Mouse (Mus musculus): Measurements from ENCODE around the gene Def6.

The Def6 gene

DNA sequence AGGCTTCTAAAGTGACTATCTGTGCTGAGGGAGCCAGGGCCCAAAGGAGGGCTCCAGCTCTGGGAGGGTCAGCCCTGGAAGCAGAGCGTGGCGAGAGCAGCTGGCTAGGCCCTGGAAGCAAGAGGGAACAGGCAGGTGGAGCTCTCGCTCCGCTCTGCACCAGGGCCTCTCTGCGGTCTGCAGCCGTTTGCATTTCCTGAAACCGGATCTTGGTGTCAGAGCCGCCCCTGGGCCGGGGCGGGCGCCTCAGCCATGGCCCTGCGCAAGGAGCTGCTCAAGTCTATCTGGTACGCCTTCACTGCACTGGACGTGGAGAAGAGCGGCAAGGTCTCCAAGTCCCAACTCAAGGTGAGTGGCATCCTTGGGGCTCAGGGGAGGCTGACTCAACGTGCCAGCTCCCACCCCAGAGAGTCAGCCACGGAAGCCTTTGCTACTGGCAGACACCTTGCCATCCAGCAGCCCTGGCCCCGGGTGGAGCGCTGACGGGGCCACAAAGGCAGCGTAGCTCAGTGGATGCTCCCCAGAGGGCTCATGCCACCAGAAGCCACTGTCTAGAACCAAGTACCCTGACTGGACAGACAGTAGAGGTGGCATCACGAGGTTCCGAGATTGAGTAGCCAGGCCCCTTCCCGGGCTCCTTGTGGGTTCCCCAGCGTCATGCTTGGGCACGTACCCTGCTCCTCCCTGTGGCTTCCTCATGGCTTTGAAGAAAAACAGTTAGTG is at the start of gene Def6:
Gene Def6 (plus strand): TSS at position 188 of the 723 bp plus-strand sequence.
- in situ Hi-C loops (cut with MboI, MseI) = no loop called here

GRCm38 (mm10) chr17:28160361-28160760 is 47.2 kb upstream of the Def6 start:
- in situ Hi-C loops (cut with MboI, MseI) = loop anchor here (5.0 kb wide), 1 partner anchor 78 kb away; the partner anchor contains the start of gene Tcp11

DNA sequence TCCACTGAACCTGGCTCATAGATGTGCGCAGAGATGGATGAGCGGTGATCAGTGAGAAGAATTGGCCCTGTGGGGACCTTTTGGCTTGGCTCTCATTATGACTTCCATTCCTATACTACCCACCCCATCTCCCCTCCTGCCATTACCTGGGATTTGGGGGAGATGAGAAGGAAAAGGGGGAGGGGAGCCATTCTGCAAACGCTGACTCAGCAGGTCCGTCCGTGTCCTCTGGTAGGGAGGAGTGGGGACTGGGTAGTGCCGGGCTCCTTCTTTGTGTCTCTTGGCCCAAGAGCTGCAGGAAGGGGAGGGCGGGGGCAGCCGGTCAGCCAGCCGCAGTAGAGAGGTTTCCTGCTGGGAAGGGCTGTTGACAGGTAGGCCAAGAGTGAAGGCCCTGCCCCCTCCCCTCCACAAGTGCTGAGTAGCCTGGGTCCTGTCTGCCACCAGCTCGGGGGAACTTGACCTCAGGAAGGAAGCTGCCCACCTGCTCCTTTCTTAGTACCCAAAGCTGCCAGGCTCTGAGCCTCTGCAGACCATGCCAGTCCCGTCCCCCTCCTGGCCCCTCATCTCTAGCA is 46.2 kb upstream of the Def6 start:
- in situ Hi-C loops (cut with MboI, MseI) = loop anchor here (5.0 kb wide), 1 partner anchor 79 kb away; the partner anchor contains the start of gene Tcp11

DNA sequence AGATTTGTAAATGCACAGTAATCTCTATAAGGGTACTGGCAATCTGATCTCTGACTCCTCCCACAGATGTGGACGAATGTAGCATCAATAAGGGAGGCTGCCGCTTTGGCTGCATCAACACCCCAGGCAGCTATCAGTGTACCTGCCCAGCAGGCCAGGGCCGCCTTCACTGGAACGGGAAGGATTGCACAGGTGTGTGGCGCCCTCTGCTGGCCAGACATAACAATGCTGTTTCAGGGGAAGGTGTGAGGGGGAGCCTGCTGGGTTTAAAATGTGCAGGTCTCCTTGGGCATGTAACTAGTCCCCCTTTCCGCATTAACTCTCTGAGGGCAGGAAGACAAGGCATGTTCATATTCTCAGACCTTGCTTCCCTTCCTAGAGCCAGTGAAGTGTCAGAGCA is 43.9 kb upstream of the Def6 start:
- in situ Hi-C loops (cut with MboI, MseI) = loop anchor here (5.0 kb wide), 1 partner anchor 81 kb away; the partner anchor contains the start of gene Tcp11

DNA sequence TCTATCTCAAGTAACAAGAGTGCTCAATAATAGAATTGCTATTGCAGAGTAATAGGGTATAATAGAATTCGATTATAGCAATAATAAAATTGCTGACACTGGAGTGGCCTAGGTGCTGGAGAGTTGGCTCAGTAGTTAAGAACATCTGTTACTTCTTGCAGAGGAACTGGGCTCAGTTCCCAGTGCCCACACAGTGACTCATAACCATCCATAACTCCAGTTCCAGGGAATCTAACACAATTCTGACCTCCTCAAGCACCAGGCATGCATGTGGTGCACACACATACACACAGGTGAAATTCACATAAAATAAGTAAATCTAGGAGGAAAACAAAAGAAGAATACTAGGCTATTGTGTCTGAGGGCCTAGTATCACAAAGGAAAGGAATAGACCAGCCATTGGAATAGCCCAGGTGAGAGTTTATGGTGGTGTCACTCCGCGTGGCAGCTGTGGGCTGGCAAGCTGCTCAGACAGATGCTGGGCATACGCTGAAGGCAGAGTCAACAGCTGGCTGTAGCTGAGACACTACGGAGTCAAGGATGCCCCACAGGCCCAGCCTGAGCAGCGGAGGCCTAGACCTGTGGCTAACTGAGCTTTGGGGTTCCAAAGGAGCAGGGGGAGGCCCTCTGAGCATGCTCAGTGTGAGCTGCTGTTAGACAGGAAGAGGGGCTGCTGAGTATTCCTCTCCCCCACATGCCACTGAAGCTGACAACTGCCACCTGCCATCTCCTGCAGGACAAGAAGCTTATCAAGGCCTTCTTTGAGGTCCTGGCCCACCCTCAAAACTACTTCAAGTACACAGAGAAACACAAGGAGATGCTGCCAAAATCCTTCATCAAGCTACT is 36.9 kb upstream of the Def6 start:
- in situ Hi-C loops (cut with MboI, MseI) = no loop called here

- in situ Hi-C loops (cut with MboI, MseI) = no loop called here
Measured at GRCm38 (mm10) chr17:28172690-28173089, 34.9 kb upstream of the Def6 start.

GRCm38 (mm10) chr17:28176775-28177539 is 30.6 kb upstream of the Def6 start, which contains the start of gene Zfp523:
Gene Zfp523 (plus strand): TSS chr17:28177129.
- in situ Hi-C loops (cut with MboI, MseI) = no loop called here

DNA sequence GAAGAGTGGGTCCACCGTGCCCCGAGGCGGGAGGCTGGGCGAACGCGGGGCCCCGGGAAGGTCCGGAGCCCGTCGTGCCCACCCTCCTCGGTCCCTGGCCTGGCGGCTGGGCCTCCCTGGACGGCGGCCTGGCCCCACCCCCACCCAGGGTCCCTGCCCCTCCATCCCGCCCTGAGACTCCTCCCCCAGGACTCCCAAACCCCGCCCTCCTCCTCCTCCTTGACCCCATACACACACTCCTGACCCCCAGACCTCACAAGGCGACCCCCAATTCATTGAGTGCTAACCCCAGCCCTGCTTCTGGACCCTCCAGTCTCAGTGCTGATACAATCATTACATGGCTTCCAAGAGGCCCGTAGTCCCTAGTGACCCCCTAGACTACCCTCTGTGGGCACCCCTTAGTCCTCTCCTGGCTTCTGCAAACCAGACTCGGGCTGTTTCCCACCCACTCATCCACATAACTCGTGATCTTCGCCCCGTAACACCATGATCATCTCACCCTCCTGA is 30.0 kb upstream of the Def6 start:
- in situ Hi-C loops (cut with MboI, MseI) = no loop called here

GRCm38 (mm10) chr17:28180331-28180730 is 27.2 kb upstream of the Def6 start:
- in situ Hi-C loops (cut with MboI, MseI) = no loop called here

DNA sequence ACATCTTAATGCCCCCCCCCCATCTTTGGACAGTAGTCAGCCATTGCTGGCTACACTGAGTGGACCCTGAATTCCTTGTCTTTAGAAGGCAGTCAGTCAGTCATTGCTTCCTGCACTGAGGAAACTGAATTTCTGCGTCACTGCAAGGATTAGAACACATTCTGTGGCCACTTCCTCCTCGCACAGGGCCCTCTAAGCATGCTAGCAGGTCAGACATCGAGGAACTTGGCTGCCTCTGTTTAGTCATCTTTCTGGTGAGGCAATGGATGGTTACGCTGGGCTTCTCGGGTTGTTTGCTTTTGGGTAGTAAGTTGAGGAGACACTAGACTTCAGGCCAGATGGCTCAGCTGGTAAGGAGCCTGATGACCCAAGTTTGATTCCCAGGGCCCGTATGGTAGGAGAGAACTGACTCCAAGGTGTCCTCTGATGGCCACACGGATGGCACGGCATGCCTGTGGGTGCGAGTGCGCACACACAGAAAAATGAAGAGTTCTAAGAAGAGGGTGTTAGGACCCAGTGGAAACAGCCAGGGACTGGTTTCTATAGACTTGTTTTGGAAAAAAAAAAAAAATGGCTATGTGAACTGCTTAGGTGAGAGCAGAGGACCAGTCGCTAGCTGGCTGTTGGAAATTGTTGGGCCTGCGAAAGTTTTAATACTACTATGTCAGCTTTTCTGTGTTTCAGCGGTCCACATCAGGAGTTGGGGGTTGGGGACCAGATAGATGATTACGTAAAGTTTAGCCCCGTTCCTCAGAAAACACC is 26.6 kb upstream of the Def6 start:
- in situ Hi-C loops (cut with MboI, MseI) = no loop called here

DNA sequence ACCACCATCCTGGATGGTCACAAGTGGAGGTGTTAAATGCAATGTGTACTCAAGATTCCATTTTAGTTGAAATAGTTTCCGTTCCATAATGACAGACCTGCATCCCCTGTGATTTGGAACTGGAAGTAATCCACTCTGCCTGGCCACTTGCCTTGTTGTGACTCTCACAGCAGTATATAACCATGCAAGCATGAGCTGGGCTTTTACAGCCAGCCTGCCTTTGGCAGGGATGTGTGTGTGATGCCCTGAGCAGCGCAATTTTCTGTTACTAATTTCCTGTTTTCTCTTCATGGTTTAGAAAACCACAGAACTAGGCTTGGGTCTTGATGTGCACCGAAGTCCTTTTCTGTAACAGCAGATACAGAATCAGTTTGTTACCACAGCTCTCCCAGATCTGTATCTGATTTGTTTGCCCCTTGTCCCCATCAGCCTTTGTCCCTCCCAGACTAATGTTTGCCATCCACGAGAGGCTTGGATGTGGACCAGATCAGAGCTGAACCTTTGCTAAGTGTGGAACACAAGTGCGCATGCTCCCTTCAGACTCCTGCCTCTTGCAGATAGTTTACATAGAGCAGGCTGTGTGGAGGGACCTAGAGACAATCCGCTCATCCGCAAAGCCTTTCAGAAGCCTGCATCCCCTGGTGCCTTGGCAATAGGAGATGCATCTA is 22.5 kb upstream of the Def6 start:
- in situ Hi-C loops (cut with MboI, MseI) = no loop called here

GRCm38 (mm10) chr17:28188313-28188712 is 19.3 kb upstream of the Def6 start:
- in situ Hi-C loops (cut with MboI, MseI) = no loop called here

- in situ Hi-C loops (cut with MboI, MseI) = no loop called here
Measured at GRCm38 (mm10) chr17:28192754-28193153, 14.8 kb upstream of the Def6 start.

GRCm38 (mm10) chr17:28193559-28193958 is 14.0 kb upstream of the Def6 start:
- in situ Hi-C loops (cut with MboI, MseI) = no loop called here

GRCm38 (mm10) chr17:28195033-28195432 is 12.5 kb upstream of the Def6 start:
- in situ Hi-C loops (cut with MboI, MseI) = no loop called here

GRCm38 (mm10) chr17:28197646-28198045 is 9.9 kb upstream of the Def6 start:
- in situ Hi-C loops (cut with MboI, MseI) = no loop called here

GRCm38 (mm10) chr17:28201982-28202381 is 5.6 kb upstream of the Def6 start:
- in situ Hi-C loops (cut with MboI, MseI) = no loop called here

- in situ Hi-C loops (cut with MboI, MseI) = no loop called here
Measured at GRCm38 (mm10) chr17:28204052-28204720, 3.4 kb upstream of the Def6 start.

- in situ Hi-C loops (cut with MboI, MseI) = no loop called here
Measured at GRCm38 (mm10) chr17:28205443-28205842, 2.1 kb upstream of the Def6 start.

Data from regulatory T cell (primary cell).